Mouse (Mus musculus): ENCODE measurements around the gene 2900026A02Rik. TPM values are rescaled to one million over a fixed set of nuclear protein-coding genes. Genes with fewer than 3 reads are reported as not detected.
A peak's percentile ranks its signal among the peaks of the same experiment; 100 is the strongest.

2900026A02Rik gene
- polyA plus RNA-seq, 1 experiment from 2014 or later, result 4.4 TPM

GRCm38 (mm10) chr5:113220383-113221146 lies 471 bp downstream of the 2900026A02Rik start:
- H3K4me1 ChIP-seq, result peaks cover 11% of the 10 kb centered on the region
- 0 out of 2 replicates have a peak, but pooled peaks cover 5% of the 10 kb centered on the region for H3K9me3 ChIP-seq
- peak overlapping the region; percentile 62 for H3K4me3 ChIP-seq
- no peak overlapping the region for H3K27ac ChIP-seq (replicated peaks)
- no peaks in the 10 kb centered on the region for H3K27me3 ChIP-seq
- H3K9ac ChIP-seq (replicated peaks), result peak overlapping the region; percentile 52
- no peaks in the 10 kb centered on the region for H3K36me3 ChIP-seq
- peak; percentile 44 for ATAC-seq (replicated peaks)
- WGBS, result under 1% methylated on average over 64 of the region's 64 CpGs
- H3K4me2 ChIP-seq (replicated peaks), result peak overlapping the region; percentile 97

GRCm38 (mm10) chr5:113219876-113220275 lies 1.2 kb downstream of the 2900026A02Rik start:
- H3K4me3 ChIP-seq, result no peak overlapping the region
- 61% methylated on average over 7 of the region's 7 CpGs for WGBS
- H3K4me2 ChIP-seq (replicated peaks), result no peak overlapping the region

GRCm38 (mm10) chr5:113219450-113219849 lies 1.6 kb downstream of the 2900026A02Rik start:
- H3K27ac ChIP-seq (replicated peaks), result no peak overlapping the region
- WGBS, result 86% methylated on average over 6 of the region's 6 CpGs
- H3K4me1 ChIP-seq, result peaks cover 6% of the 10 kb centered on the region
- H3K27me3 ChIP-seq, result no peaks in the 10 kb centered on the region
- ATAC-seq (replicated peaks), result no peak
- no peak overlapping the region for H3K9ac ChIP-seq (replicated peaks)
- 0 out of 2 replicates have a peak, but pooled peaks cover 5% of the 10 kb centered on the region for H3K9me3 ChIP-seq
- no peak overlapping the region for H3K4me2 ChIP-seq (replicated peaks)
- no peaks in the 10 kb centered on the region for H3K36me3 ChIP-seq
- no peak overlapping the region for H3K4me3 ChIP-seq

More at GRCm38 (mm10) chr5:113219876-113220275, 1.2 kb downstream of the 2900026A02Rik start:
- no peaks in the 10 kb centered on the region for H3K36me3 ChIP-seq
- H3K4me1 ChIP-seq, result peaks cover 6% of the 10 kb centered on the region
- no peak for ATAC-seq (replicated peaks)
- no peaks in the 10 kb centered on the region for H3K27me3 ChIP-seq
- 0 out of 2 replicates have a peak, but pooled peaks cover 5% of the 10 kb centered on the region for H3K9me3 ChIP-seq
- H3K27ac ChIP-seq (replicated peaks), result no peak overlapping the region
- H3K9ac ChIP-seq (replicated peaks), result no peak overlapping the region

DNA sequence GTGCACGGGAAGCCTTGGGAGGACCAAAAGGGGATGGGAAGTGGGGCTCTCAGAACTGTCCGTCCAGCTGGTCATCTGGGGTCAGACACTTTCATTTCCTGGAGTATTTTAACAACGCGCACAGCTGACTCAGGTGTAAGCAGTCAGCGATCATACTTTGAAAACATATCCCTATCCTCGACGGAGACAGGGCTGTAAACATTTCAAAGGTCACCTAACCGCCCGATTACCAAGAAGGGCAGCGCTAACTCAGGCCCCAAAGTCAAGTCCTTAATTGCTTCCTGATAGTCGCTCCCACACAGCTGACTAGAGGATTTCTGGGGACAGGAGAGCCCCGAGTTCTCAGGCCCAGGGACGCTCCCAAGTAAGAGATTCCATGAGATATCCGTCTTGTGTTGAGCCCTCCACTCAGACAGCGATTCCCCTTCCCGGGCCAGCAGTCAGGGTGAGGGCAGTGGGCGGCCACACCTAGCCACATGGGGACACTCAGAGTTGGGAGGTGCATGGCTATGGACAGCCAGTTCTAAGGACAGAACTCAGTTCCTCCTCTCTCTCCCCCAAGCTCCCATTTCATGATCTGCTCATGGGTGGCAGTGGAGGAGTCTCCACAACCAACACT lies 2.3 kb downstream of the 2900026A02Rik start:
- Histone ChIP-seq H3K9ac (replicated peaks) (no peak overlapping the region), H3K27ac (replicated peaks) (no peak overlapping the region), H3K36me3 (no peaks in the 10 kb centered on the region), H3K27me3 (no peaks in the 10 kb centered on the region), H3K4me1 (peaks cover 6% of the 10 kb centered on the region), H3K9me3 (0 out of 2 replicates have a peak, but pooled peaks cover 5% of the 10 kb centered on the region), H3K4me2 (replicated peaks) (no peak overlapping the region), H3K4me3 (no peak overlapping the region)
- ATAC-seq (replicated peaks), result no peak
- 86% methylated on average over 17 of the region's 17 CpGs for WGBS

- Histone ChIP-seq H3K36me3 (no peaks in the 10 kb centered on the region), H3K27me3 (no peaks in the 10 kb centered on the region), H3K4me3 (no peak overlapping the region), H3K9ac (replicated peaks) (no peak overlapping the region), H3K27ac (replicated peaks) (no peak overlapping the region), H3K4me2 (replicated peaks) (no peak overlapping the region), H3K9me3 (0 out of 2 replicates have a peak, but pooled peaks cover 5% of the 10 kb centered on the region), H3K4me1 (peaks cover 6% of the 10 kb centered on the region)
- 77% methylated on average over 12 of the region's 12 CpGs for WGBS
- no peak for ATAC-seq (replicated peaks)
Measured at GRCm38 (mm10) chr5:113217076-113217475, 4.0 kb downstream of the 2900026A02Rik start.

GRCm38 (mm10) chr5:113216328-113216960 lies 4.6 kb downstream of the 2900026A02Rik start:
- 70% methylated on average over 14 of the region's 14 CpGs for WGBS
- Histone ChIP-seq H3K27ac (replicated peaks) (no peak overlapping the region), H3K4me1 (peaks cover 6% of the 10 kb centered on the region), H3K9me3 (0 out of 2 replicates have a peak, but pooled peaks cover 2% of the 10 kb centered on the region), H3K36me3 (no peaks in the 10 kb centered on the region), H3K9ac (replicated peaks) (no peak overlapping the region), H3K4me3 (no peak overlapping the region), H3K4me2 (replicated peaks) (no peak overlapping the region), H3K27me3 (no peaks in the 10 kb centered on the region)
- no peak for ATAC-seq (replicated peaks)

- 90% methylated on average over 9 of the region's 9 CpGs for WGBS
- Histone ChIP-seq H3K9me3 (no peaks in the 10 kb centered on the region), H3K4me3 (no peak overlapping the region), H3K36me3 (no peaks in the 10 kb centered on the region), H3K4me1 (peaks cover 3% of the 10 kb centered on the region), H3K27me3 (no peaks in the 10 kb centered on the region), H3K9ac (replicated peaks) (no peak overlapping the region), H3K27ac (replicated peaks) (no peak overlapping the region), H3K4me2 (replicated peaks) (no peak overlapping the region)
- ATAC-seq (replicated peaks), result no peak
Measured at GRCm38 (mm10) chr5:113215610-113216011, 5.4 kb downstream of the 2900026A02Rik start.

DNA sequence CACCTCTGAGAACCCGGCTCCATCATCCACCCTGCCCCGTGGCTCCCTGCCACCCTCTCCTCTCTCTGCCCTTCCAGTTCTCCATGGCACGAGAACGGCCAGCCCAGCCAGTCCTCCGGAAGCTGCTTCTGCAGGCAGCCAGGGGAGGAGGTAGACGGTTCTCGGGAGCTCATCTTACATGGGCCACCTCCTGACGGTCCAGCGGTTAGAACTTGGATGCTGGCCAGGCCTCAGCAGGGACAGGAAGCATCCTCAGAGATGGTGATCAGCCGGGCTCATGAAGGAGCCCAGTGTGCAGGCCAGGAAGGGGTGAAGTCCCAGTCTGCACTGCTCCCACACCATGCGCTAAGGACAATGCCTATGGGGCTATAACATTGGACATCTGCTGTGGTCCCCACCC lies 6.6 kb downstream of the 2900026A02Rik start:
- ATAC-seq (replicated peaks), result no peak
- WGBS, result 70% methylated on average over 11 of the region's 11 CpGs

DNA sequence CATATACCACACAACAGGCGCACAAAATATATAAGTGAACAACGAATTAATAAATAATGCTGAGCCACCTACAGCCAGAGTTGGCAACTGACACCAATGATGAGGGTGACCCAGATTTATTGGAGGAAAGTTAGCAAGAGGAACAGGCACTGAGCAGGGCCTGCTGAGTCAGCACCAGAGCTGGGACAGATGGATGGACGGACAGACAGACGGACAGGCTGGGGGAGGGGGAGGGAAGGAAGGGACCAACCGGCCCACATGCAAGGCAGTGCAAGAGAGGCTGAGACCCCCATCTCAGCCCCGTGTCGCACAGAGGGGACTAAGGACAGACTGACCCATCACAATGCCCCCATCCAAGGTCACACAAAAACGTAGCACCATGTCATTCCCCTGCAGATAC lies 7.0 kb downstream of the 2900026A02Rik start:
- 93% methylated on average over 8 of the region's 8 CpGs for WGBS

More for the DNA sequence above, 6.6 kb downstream of the 2900026A02Rik start:
- no peaks in the 10 kb centered on the region for H3K36me3 ChIP-seq
- no peaks in the 10 kb centered on the region for H3K9me3 ChIP-seq
- no peaks in the 10 kb centered on the region for H3K27me3 ChIP-seq
- no peak overlapping the region for H3K9ac ChIP-seq (replicated peaks)
- no peak overlapping the region for H3K4me3 ChIP-seq
- H3K4me1 ChIP-seq, result peaks cover 3% of the 10 kb centered on the region
- H3K27ac ChIP-seq (replicated peaks), result no peak overlapping the region
- no peak overlapping the region for H3K4me2 ChIP-seq (replicated peaks)

DNA sequence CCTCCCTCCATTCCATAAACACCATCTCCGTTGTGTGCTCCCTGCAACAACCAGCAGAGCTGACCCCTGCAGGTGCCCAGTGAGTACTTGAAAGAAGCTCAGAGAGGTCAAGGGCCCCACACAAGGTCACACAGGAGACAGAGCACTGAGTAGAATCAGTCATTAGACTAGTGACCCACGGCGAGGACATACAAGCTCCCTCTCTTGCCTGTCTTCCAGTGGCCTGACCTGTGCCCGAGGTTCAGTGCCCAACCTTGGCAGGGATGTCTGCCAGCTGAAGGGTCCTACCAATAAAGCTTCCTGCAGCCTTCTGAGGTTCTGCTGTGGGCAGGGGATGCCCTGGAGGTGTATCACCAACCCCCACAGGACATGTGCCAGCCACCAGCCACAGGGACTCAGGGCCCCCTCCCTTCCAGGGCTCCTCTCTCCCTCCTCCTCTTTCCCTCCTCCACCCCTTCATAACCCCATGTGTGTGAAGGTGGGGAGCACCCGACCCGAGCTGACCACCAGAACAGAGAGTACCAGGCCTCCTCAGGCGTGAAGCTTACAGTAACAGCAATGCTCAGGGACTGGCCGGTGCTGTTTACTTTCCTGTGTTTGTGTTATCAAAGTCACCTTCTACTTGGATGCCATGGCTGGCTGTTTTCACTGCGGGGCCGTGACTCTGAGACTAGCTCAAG lies 8.7 kb downstream of the 2900026A02Rik start:
- no peaks in the 10 kb centered on the region for H3K9me3 ChIP-seq
- H3K9ac ChIP-seq (replicated peaks), result no peak overlapping the region
- H3K36me3 ChIP-seq, result no peaks in the 10 kb centered on the region
- no peak overlapping the region for H3K27ac ChIP-seq (replicated peaks)
- no peak overlapping the region for H3K4me3 ChIP-seq
- H3K4me1 ChIP-seq, result peaks cover 17% of the 10 kb centered on the region
- WGBS, result 89% methylated on average over 10 of the region's 10 CpGs
- H3K4me2 ChIP-seq (replicated peaks), result no peak overlapping the region
- ATAC-seq (replicated peaks), result no peak
- no peaks in the 10 kb centered on the region for H3K27me3 ChIP-seq

More for the DNA sequence above, 7.0 kb downstream of the 2900026A02Rik start:
- Histone ChIP-seq H3K27me3 (no peaks in the 10 kb centered on the region), H3K27ac (replicated peaks) (no peak overlapping the region), H3K36me3 (no peaks in the 10 kb centered on the region), H3K4me3 (no peak overlapping the region), H3K4me1 (peaks cover 7% of the 10 kb centered on the region), H3K9me3 (no peaks in the 10 kb centered on the region), H3K9ac (replicated peaks) (no peak overlapping the region), H3K4me2 (replicated peaks) (no peak overlapping the region)
- ATAC-seq (replicated peaks), result no peak

GRCm38 (mm10) chr5:113210314-113210713 lies 10.7 kb downstream of the 2900026A02Rik start:
- no peak overlapping the region for H3K9ac ChIP-seq (replicated peaks)

More at GRCm38 (mm10) chr5:113210314-113210713, 10.7 kb downstream of the 2900026A02Rik start:
- Histone ChIP-seq H3K4me1 (peaks cover 21% of the 10 kb centered on the region), H3K27me3 (no peaks in the 10 kb centered on the region), H3K27ac (replicated peaks) (0 out of 2 replicates have a peak overlapping the region, but pooled peaks have one; percentile 72), H3K4me3 (no peak overlapping the region), H3K9me3 (no peaks in the 10 kb centered on the region), H3K4me2 (replicated peaks) (no peak overlapping the region), H3K36me3 (no peaks in the 10 kb centered on the region)
- 83% methylated on average over 6 of the region's 6 CpGs for WGBS
- no peak for ATAC-seq (replicated peaks)

Measured in forebrain, embryonic 15.5 days (tissue).